Mouse (Mus musculus): Measurements from ENCODE around the gene Calr3. TPM values are rescaled to one million over a fixed set of nuclear protein-coding genes. Genes with fewer than 3 reads are reported as not detected.

Gene Calr3
- 1 to 10 TPM in 1 of 2 experiments, under 1 TPM in 1; 0.97 to 1.5 TPM for total RNA-seq (2021)
- long read RNA-seq, experiment 1, partial matches to known transcripts = 0 of 1 reads
- long read RNA-seq, experiment 1, other reads (novel, unspliced or antisense) = 0 of 1 reads
- long read RNA-seq, experiment 2 = 0 reads

DNA sequence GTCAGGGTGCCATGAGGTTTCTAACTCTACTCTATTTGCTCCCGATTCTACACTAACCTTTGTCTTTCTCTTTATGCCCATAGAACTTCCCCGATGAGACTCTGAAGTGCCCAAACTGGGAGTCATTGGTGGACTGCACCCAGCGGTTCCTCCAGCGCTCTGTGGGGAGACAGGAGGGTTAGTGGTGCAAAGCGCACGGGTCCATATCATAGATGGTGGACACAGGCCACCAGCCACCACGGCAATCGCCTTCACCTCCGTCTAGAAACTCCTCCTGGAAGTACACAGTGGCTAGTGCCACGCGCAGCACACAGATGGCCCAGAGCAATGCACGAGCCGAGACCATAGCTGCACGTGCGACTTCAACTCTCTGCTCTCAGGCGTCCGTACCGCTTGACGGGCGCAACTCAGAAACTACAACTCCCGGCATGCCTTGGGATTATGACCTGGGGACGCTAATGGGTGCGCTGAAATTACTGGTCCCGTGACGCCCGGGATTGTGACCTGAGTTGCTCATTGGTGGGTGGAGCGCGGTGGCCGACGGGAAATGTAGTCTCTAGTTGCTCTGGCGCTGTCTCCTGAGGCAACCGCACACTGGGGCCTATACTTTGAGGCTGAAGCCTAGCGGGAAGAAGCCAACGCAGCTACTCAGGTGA is at the start of gene Calr3, which contains the start of gene 1700030K09Rik:
Gene Calr3, minus strand, starts transcription at position 533 of the 656 bp plus-strand sequence.
Gene 1700030K09Rik, plus strand, starts transcription at position 543 of the 656 bp plus-strand sequence.
- intact Hi-C loops (cut with DNase I) = no loop called here
- H3K27ac ChIP-seq = peak within 1 kb of the TSS; percentile 76
- peak; percentile 97 to 98 for DNase-seq (ENCODE audit: extremely low spot score in 1 of 2, low spot score in 2 of 2)
- H3K4me3 ChIP-seq = peak within 1 kb of the TSS; percentile 56
- TF ChIP-seq CTCF (IDR thresholded peaks at IDR 0.05) = no peak

DNA sequence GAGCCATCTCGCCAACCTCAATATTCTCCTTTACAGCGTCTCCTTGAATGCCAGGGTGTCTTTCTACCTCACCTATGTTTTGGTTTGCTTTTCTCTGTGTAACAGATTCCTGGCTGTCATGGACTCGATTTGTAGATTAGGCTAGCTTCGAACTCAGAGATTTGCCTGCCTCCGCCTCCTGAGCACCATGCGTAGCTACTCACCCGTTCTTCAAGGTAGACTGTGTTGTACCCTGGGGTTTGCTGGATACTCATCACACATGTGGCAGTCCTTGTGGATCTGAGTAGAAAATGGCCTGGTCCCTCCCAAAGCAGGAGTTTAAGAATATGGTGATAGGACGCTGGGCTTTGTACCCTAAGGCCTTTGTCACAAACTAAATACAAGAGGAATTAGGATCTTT is 49.7 kb upstream of the Calr3 start:
- intact Hi-C loops (cut with DNase I) = loop anchor here (2.0 to 5.0 kb wide), 2 partner anchors 77 to 254 kb away; partner anchors contain the start of gene Smim7
- Histone ChIP-seq H3K27ac (peak overlapping the region; percentile 78; the same call in 1 of the 2 replicates), H3K4me3 (peak overlapping the region; percentile 68)
- TF ChIP-seq CTCF (IDR thresholded peaks at IDR 0.05) = no peak
- no peak for DNase-seq (ENCODE audit: extremely low spot score in 1 of 2, low spot score in 2 of 2)

DNA sequence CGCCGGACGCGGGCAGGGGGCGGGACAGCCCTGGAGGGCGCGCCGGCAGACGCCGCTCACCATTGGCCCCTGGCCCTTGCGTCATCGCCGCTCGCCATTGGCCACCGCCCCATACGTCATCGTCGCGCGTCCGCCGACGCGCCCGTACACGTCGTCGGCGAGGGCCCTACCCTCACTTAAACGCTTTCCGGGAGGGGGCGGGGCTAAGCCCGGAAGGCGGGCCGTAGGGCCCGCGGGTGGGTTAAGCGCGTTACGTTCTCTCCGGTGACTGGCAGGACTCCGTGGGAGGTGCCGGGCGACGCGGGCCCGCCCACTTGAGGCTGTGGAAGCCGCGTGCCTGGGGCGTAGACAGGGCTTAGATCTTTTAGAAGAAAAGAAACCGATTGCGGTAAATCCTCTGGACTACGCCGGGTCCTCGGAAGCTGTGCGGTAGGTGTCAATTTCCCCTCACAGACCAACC is 49.0 kb upstream of the Calr3 start:
- intact Hi-C loops (cut with DNase I) = loop anchor here (1.0 to 5.0 kb wide), 3 partner anchors 56 to 255 kb away; partner anchors contain the start of genes Med26 and Smim7
- H3K27ac ChIP-seq = peak overlapping the region; percentile 78
- TF ChIP-seq CTCF (IDR thresholded peaks at IDR 0.05) = no peak
- peak; percentile 100 for DNase-seq (ENCODE audit: extremely low spot score in 1 of 2, low spot score in 2 of 2)
- H3K4me3 ChIP-seq = peak overlapping the region; percentile 68

DNA sequence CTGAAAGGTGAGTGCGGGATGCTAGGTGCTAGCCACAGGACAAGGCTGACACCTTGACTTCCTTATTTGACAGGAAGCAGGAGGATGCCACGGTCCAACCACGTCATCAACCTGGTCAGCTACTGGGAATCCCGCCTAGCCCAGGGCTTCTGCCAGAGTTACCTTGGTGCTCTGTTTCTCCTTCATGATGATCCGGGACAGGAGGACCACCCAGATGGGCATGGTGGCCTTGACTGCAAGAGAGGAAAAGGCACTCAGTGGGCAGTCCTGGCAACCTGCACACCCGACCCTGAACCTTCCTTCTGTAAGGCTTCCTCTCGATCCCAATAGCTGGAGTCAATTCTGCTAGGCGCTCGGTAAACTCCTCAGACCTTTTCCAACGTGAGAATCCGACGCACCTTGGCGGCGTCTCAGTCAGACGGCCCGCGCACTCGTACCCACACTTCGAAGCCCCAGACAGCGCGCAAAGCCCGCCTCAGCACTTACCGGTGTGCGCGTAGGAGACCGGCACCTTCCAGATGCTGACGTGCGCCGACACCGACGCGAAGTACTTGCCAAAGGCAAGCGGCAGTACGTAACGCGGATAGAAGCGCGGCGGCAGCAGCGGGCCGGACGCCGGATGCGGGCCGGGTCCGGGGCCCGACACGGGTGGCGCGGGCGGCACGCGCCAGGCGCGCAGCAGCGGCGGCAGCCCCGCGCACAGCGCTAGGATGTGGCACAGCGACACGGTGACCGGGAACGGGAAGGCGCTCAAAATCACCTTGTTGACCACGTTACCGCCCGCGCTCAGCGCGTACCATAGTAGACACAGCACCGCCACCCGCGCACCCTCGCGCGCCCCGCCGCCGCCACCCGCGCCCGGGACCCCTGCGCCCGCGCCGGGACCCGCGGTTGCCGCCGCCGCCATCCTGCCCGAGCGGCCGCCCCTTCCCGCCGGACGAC is 48.3 kb upstream of the Calr3 start, which contains the start of gene Slc35e1:
Gene Slc35e1, minus strand, starts transcription at position 935 of the 942 bp plus-strand sequence.
- peak within 1 kb of the TSS; percentile 68 for H3K4me3 ChIP-seq
- H3K27ac ChIP-seq = peak within 1 kb of the TSS; percentile 78
- intact Hi-C loops (cut with DNase I) = loop anchor here (1.0 to 5.0 kb wide), 4 partner anchors 15 to 255 kb away; partner anchors contain the start of genes Med26 and Smim7
- peak; percentile 46 to 63 for DNase-seq (ENCODE audit: extremely low spot score in 1 of 2, low spot score in 2 of 2)
- no peak for TF ChIP-seq CTCF (IDR thresholded peaks at IDR 0.05)

DNA sequence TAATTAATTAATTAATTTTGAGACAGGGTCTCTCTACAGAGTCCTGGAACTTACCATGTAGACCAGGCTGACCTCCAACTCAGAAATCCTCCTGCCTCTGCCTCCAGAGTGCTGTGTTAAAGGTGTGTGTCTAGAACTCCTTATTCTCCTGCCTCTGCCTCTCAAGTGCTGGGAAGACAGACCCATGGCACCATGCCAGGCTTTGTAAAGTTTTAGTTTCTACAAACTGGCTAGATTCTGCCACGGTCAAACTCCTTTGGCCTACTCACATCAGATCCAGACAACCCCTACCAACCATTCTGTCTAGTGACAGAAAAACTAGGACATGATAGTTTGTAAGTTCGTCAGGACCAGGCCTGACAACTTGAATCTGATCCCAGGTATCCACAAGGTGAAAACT is 47.3 kb upstream of the Calr3 start:
- intact Hi-C loops (cut with DNase I) = loop anchor here (2.0 to 5.0 kb wide), 2 partner anchors 14 to 256 kb away; no protein-coding TSS in a partner anchor
- TF ChIP-seq CTCF (IDR thresholded peaks at IDR 0.05) = no peak

DNA sequence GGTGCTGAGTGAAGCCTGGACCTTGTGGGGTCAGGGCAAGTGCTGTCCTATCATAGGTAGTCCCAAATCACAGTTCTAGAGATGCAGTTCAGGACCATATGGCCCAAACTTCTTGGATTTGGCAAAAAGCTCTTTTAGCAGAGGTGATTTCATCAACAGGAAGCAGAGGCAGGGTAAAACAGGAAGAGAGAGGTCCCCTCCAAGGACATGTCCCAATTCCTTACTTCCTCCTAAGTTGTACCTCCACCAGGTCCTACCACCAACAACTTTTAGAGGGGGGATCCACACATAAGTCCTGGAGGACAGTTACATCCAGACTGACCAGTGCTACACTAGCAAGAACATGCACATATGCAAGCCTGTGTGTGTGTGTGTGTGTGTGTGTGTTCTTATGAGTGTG is 43.3 kb upstream of the Calr3 start:
- Histone ChIP-seq H3K4me3 (no peak overlapping the region), H3K27ac (no peak overlapping the region)
- intact Hi-C loops (cut with DNase I) = no loop called here
- DNase-seq (ENCODE audit: extremely low spot score in 1 of 2, low spot score in 2 of 2) = no peak
- TF ChIP-seq CTCF (IDR thresholded peaks at IDR 0.05) = no peak

More for the DNA sequence above, 47.3 kb upstream of the Calr3 start:
- DNase-seq (ENCODE audit: extremely low spot score in 1 of 2, low spot score in 2 of 2) = no peak
- Histone ChIP-seq H3K4me3 (peak overlapping the region; percentile 68), H3K27ac (no peak overlapping the region)

DNA sequence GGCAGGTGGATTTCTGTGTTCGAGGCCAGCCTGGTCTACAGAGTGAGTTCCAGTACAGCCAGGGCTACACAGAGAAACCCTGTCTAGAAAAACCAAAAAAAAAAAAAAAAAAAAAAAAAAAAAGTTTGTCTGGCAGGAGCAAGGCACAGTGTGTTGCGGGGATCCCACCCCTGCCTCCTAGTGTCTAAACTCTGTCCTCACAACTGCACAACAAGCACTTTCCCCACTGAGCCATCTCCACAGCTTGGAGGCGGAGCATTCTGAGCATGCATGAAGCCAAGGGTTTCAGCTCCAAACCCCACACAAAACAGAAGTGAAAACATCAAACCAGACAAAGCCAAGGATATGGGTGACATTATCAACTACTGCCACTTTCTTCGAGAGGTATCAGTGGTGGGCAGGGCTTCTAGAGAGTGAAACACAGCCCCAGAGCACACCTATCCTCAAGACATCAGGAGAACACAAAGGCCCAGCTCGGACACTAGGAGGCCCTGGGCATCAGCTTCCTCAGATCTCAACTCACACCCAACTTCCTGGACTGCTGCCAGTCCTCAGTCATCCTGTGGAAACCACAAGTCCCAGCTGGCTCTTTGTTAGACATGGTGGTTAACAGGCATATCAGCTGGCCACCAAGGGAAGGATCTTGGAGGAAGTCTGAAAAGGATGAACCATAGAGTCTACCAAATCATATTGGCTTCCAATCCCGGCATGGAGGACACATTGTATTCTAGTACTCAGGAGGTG is 42.0 kb upstream of the Calr3 start:
- Histone ChIP-seq H3K4me3 (no peak overlapping the region), H3K27ac (no peak overlapping the region)
- TF ChIP-seq CTCF (IDR thresholded peaks at IDR 0.05) = no peak; the same call in 1 of the 2 replicates
- intact Hi-C loops (cut with DNase I) = no loop called here
- no peak for DNase-seq (ENCODE audit: extremely low spot score in 1 of 2, low spot score in 2 of 2)

DNA sequence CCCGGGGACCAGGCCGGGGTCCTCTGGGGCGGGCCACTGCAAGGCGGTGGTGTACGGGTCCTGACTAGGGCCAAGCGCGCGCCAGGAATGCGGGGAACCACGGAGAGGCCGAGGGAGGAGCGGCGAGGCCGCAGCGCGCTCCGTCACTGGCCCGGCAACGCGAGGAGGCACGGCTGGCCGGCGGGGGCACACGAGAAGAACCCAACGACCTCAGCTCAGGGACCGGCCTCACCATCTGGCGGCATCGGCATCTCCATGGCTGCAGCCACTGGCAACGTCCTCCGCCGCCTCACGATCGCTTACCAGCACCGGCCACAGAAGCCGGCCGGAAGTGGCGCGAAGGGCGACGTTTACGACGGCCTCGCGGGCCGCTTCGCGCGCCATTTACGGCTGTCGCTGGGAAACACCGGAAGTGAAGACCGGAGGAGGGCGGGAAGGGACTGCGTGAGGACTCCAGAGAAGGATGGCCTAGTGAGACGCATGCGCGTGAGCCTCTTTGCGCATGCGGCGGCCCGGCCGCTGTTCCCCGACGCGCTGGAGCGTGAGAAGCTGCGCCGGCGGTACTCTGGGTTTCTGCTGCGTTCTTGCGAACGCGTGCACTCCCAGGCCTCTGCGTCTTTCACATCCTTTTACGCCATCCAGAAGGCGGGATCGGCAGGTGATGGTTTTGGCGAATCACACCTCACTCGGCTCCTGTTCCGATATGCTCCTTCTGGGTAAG is 31.3 kb upstream of the Calr3 start, which contains the start of gene Cherp:
Gene Cherp, minus strand, starts transcription at position 401 of the 721 bp plus-strand sequence.
- peak; percentile 98 for DNase-seq (ENCODE audit: extremely low spot score in 1 of 2, low spot score in 2 of 2)
- intact Hi-C loops (cut with DNase I) = loop anchor here (2.0 kb wide), 1 partner anchor 54 kb away; the partner anchor contains the start of gene Eps15l1
- Histone ChIP-seq H3K4me3 (peak within 1 kb of the TSS; percentile 82), H3K27ac (peak within 1 kb of the TSS; percentile 97)
- no peak for TF ChIP-seq CTCF (IDR thresholded peaks at IDR 0.05)

DNA sequence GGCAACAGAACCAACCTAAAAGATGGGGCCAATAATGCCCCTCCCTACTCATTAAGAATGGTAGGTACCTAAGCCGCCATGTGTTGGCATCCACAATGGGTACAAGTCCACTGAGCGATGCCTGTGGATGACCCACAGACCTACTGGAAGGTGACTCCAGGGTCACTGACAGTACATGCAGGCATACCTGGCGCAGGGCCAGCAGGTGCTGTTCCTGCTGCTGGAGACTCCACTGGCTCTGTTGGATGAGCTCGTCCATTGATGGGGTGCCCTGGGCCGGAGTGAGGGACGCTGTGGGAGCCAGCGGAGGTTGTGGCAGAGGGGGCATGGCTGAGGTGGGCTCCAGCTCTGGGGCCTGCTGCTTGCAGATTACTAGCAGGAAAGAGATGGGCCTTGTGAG is 27.0 kb upstream of the Calr3 start:
- TF ChIP-seq CTCF (IDR thresholded peaks at IDR 0.05) = no peak
- no peak for DNase-seq (ENCODE audit: extremely low spot score in 1 of 2, low spot score in 2 of 2)
- no peak overlapping the region for H3K27ac ChIP-seq
- intact Hi-C loops (cut with DNase I) = no loop called here
- H3K4me3 ChIP-seq = no peak overlapping the region

DNA sequence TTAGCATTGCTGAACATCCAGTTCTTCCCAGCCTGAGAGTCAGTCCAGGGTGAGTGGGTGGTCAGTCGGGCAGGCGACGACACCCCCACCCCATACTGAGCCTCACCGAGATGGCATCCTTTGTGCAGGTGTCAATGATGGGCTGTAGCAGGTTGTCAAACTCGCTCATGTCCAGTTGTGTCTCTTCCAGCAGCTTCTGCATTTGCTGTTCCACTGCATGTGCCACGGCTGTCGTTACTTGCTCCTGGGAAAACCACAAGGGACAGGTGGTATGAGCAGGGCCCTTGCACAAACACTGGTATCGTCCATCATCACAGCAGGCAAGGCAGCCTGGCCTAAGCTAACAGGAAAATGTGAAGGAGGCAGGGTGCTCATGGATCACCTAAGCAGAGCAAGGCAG is 26.3 kb upstream of the Calr3 start:
- no peak for DNase-seq (ENCODE audit: extremely low spot score in 1 of 2, low spot score in 2 of 2)
- H3K27ac ChIP-seq = no peak overlapping the region
- H3K4me3 ChIP-seq = no peak overlapping the region
- no peak for TF ChIP-seq CTCF (IDR thresholded peaks at IDR 0.05)
- intact Hi-C loops (cut with DNase I) = no loop called here

Data from left cerebral cortex, adult 2 months (tissue).